Mouse (Mus musculus) mouse trophoblast stem cell (cell line): Measurements from ENCODE around the gene Setd5.

Experiments used
- in situ Hi-C, 2 experiments: fragments of 300-500 bp; cut with MseI, MboI; formaldehyde crosslinking; loops; 2 replicates in 1 of 2; 3 replicates in 1 of 2; pipeline ENCODE4 v1.15.1; 2025

Gene Setd5

GRCm38 (mm10) chr6:113054552-113055107, 22.5 kb upstream of the Setd5 start:
- in situ Hi-C loops, result no loop called here

GRCm38 (mm10) chr6:113060892-113061563, 16.1 kb upstream of the Setd5 start:
- in situ Hi-C loops, result no loop called here

GRCm38 (mm10) chr6:113062253-113062652, 14.9 kb upstream of the Setd5 start:
- in situ Hi-C loops, result no loop called here

GRCm38 (mm10) chr6:113063363-113063762, 13.8 kb upstream of the Setd5 start:
- in situ Hi-C loops, result no loop called here

GRCm38 (mm10) chr6:113065186-113065585, 12.0 kb upstream of the Setd5 start:
- in situ Hi-C loops, result no loop called here

GRCm38 (mm10) chr6:113069154-113069553, 8.0 kb upstream of the Setd5 start:
- in situ Hi-C loops, result no loop called here

- in situ Hi-C loops, result no loop called here
Observed at GRCm38 (mm10) chr6:113075261-113075660, 1.9 kb upstream of the Setd5 start.

- in situ Hi-C loops, result no loop called here
Observed at GRCm38 (mm10) chr6:113076012-113076685, 1.0 kb upstream of the Setd5 start.

GRCm38 (mm10) chr6:113077569-113078030, 435 bp downstream of the Setd5 start:
- in situ Hi-C loops, result no loop called here

- in situ Hi-C loops, result no loop called here
Observed at GRCm38 (mm10) chr6:113078031-113078721, 1.0 kb downstream of the Setd5 start.

GRCm38 (mm10) chr6:113079492-113079891, 2.3 kb downstream of the Setd5 start:
- in situ Hi-C loops, result no loop called here

- in situ Hi-C loops, result no loop called here
Observed at GRCm38 (mm10) chr6:113082229-113082628, 5.1 kb downstream of the Setd5 start.

GRCm38 (mm10) chr6:113084590-113084989, 7.4 kb downstream of the Setd5 start:
- in situ Hi-C loops, result no loop called here

- in situ Hi-C loops, result no loop called here
Observed at GRCm38 (mm10) chr6:113093206-113093605, 16.0 kb downstream of the Setd5 start.

GRCm38 (mm10) chr6:113095547-113095946, 18.4 kb downstream of the Setd5 start:
- in situ Hi-C loops, result no loop called here

- in situ Hi-C loops, result no loop called here
Observed at GRCm38 (mm10) chr6:113097662-113098061, 20.5 kb downstream of the Setd5 start.

- in situ Hi-C loops, result no loop called here
Observed at GRCm38 (mm10) chr6:113099640-113100289, 22.6 kb downstream of the Setd5 start.

- in situ Hi-C loops, result no loop called here
Observed at GRCm38 (mm10) chr6:113102541-113102940, 25.4 kb downstream of the Setd5 start.

GRCm38 (mm10) chr6:113103765-113104164, 26.6 kb downstream of the Setd5 start:
- in situ Hi-C loops, result no loop called here

GRCm38 (mm10) chr6:113109378-113109777, 32.2 kb downstream of the Setd5 start:
- in situ Hi-C loops, result no loop called here

GRCm38 (mm10) chr6:113109956-113110355, 32.8 kb downstream of the Setd5 start:
- in situ Hi-C loops, result no loop called here

GRCm38 (mm10) chr6:113120806-113121205, 43.6 kb downstream of the Setd5 start:
- in situ Hi-C loops, result no loop called here
